Mouse (Mus musculus) CH12.LX (cell line): Measurements from ENCODE around the gene Cwc25. TPM values are rescaled to one million over a fixed set of nuclear protein-coding genes. Genes with fewer than 3 reads are reported as not detected.

ENCODE experiments used
- DNase-seq: peaks from one replicate; pipeline ENCODE4 v3.0.0-alpha.2; 2013; ENCODE audit errors: extremely low read depth
- H3K27ac ChIP-seq: 2 replicates; pipeline ENCODE4 v1.5.1; 2012; ENCODE audit warnings: low read depth, mild to moderate bottlenecking, control low read depth, moderate library complexity; ENCODE audit not compliant: insufficient read depth
- H3K27me3 ChIP-seq: replicated peaks from 2 replicates; pipeline ENCODE3; 2012; ENCODE audit warnings: inconsistent platforms
- H3K36me3 ChIP-seq, 2 experiments: replicated peaks in 1 of 2; 2 replicates each; pipeline versions ENCODE3 to v1.6.1; 2012; ENCODE audit warnings: inconsistent platforms in 1 of 2, low read length in 1 of 2, mild to moderate bottlenecking in 1 of 2, mixed read lengths in 1 of 2, moderate library complexity in 1 of 2; ENCODE audit not compliant: control insufficient read depth in 1 of 2, insufficient read depth in 1 of 2
- H3K4me1 ChIP-seq, 2 experiments: 2 replicates each; pipeline ENCODE4 v1.6.1; 2012; ENCODE audit warnings: inconsistent platforms in 1 of 2, moderate library complexity in 1 of 2; ENCODE audit not compliant: insufficient read depth in 2 of 2, control insufficient read depth in 1 of 2
- H3K4me2 ChIP-seq: 2 replicates; pipeline ENCODE4 v1.6.1; 2012; ENCODE audit warnings: low read depth, mild to moderate bottlenecking, control low read depth; ENCODE audit not compliant: poor library complexity, insufficient read depth, severe bottlenecking
- H3K4me3 ChIP-seq, 3 experiments: fragments of 150-350 bp in 1 of 3; sonication (generic) in 1 of 3; replicated peaks in 1 of 3; 2 replicates each; pipeline versions ENCODE3 to v1.5.1; 2011 to 2012; ENCODE audit warnings: low read depth in 2 of 3, low read length in 2 of 3, mild to moderate bottlenecking in 2 of 3, moderate library complexity in 2 of 3, control low read depth in 1 of 3, improper control_type of control experiment in 1 of 3, inconsistent platforms in 1 of 3, mixed read lengths in 1 of 3; ENCODE audit not compliant: poor library complexity in 1 of 3
- H3K79me2 ChIP-seq: replicated peaks from 2 replicates; pipeline ENCODE4 v1.6.1; 2012; ENCODE audit warnings: mild to moderate bottlenecking, moderate library complexity; ENCODE audit not compliant: control insufficient read depth, poor library complexity, insufficient read depth, severe bottlenecking; ENCODE audit errors: extremely low read depth
- H3K9ac ChIP-seq: 2 replicates; pipeline ENCODE4 v1.6.1; 2012; ENCODE audit warnings: low read depth, mild to moderate bottlenecking, control low read depth, moderate library complexity; ENCODE audit not compliant: insufficient read depth
- H3K9me3 ChIP-seq: replicated peaks from 2 replicates; pipeline ENCODE3; 2012; ENCODE audit warnings: low read length, inconsistent platforms, mixed read lengths
- BHLHE40 ChIP-seq: IDR thresholded peaks from 2 replicates; pipeline ENCODE4 v1.6.1; 2011; ENCODE audit warnings: mild to moderate bottlenecking, low read depth, low read length, improper control_type of control experiment
- CHD1 ChIP-seq: IDR thresholded peaks from 2 replicates; pipeline ENCODE4 v1.6.1; 2012; ENCODE audit warnings: low read depth, low read length, improper control_type of control experiment, inconsistent platforms
- CHD2 ChIP-seq: IDR thresholded peaks from 2 replicates; pipeline ENCODE4 v1.6.1; 2011; ENCODE audit warnings: low read length, improper control_type of control experiment
- CTCF ChIP-seq, 2 experiments: IDR thresholded peaks in 1 of 2; conservative IDR thresholded peaks in 1 of 2; 2 replicates each; pipeline ENCODE4 v1.5.1; 2011 to 2012; ENCODE audit warnings: low read depth in 2 of 2, low read length in 2 of 2, improper control_type of control experiment in 1 of 2, inconsistent platforms in 1 of 2, mild to moderate bottlenecking in 1 of 2, moderate library complexity in 1 of 2
- E2F4 ChIP-seq: IDR thresholded peaks from 2 replicates; pipeline ENCODE4 v1.6.1; 2011; ENCODE audit warnings: low read depth, low read length, improper control_type of control experiment; ENCODE audit not compliant: insufficient replicate concordance
- ELF1 ChIP-seq: IDR thresholded peaks from 2 replicates; pipeline ENCODE4 v1.6.1; 2014; ENCODE audit warnings: low read depth, mild to moderate bottlenecking, inconsistent platforms, low read length, improper control_type of control experiment
- EP300 ChIP-seq: IDR thresholded peaks from 2 replicates; pipeline ENCODE4 v1.6.1; 2011; ENCODE audit warnings: low read length, improper control_type of control experiment
- ETS1 ChIP-seq: conservative IDR thresholded peaks from 2 replicates; pipeline ENCODE4 v1.6.1; 2012; ENCODE audit warnings: low read depth, mild to moderate bottlenecking, inconsistent platforms, low read length, improper control_type of control experiment, moderate library complexity
- GABPA ChIP-seq: IDR thresholded peaks from 2 replicates; pipeline ENCODE4 v1.6.1; 2012; ENCODE audit warnings: low read depth, low read length, improper control_type of control experiment, inconsistent platforms; ENCODE audit not compliant: insufficient replicate concordance
- HCFC1 ChIP-seq: IDR thresholded peaks from 2 replicates; pipeline ENCODE4 v1.6.1; 2012; ENCODE audit warnings: low read depth, mild to moderate bottlenecking, inconsistent platforms, low read length, improper control_type of control experiment
- IRF4 ChIP-seq: IDR thresholded peaks from 2 replicates; pipeline ENCODE4 v1.6.1; 2014; ENCODE audit warnings: low read depth, mild to moderate bottlenecking, inconsistent platforms, low read length, improper control_type of control experiment
- JUN ChIP-seq: IDR thresholded peaks from 2 replicates; pipeline ENCODE4 v1.6.1; 2011; ENCODE audit warnings: low read depth, mild to moderate bottlenecking, low read length, improper control_type of control experiment, moderate library complexity; ENCODE audit not compliant: insufficient read depth
- JUND ChIP-seq: conservative IDR thresholded peaks from 2 replicates; pipeline ENCODE4 v1.6.1; 2011; ENCODE audit warnings: low read depth, low read length, improper control_type of control experiment
- KAT2A ChIP-seq: IDR thresholded peaks from 2 replicates; pipeline ENCODE4 v1.6.1; 2012; ENCODE audit warnings: low read length, improper control_type of control experiment, inconsistent platforms; ENCODE audit not compliant: insufficient replicate concordance
- MAFK ChIP-seq: IDR thresholded peaks from 2 replicates; pipeline ENCODE4 v1.6.1; 2011; ENCODE audit warnings: low read length, improper control_type of control experiment; ENCODE audit not compliant: insufficient replicate concordance
- MAZ ChIP-seq: IDR thresholded peaks from 2 replicates; pipeline ENCODE4 v1.6.1; 2012; ENCODE audit warnings: low read depth, mild to moderate bottlenecking, inconsistent platforms, low read length, improper control_type of control experiment, moderate library complexity
- MEF2A ChIP-seq: IDR thresholded peaks from 2 replicates; pipeline ENCODE4 v1.6.1; 2014; ENCODE audit warnings: low read depth, mild to moderate bottlenecking, inconsistent platforms, low read length, improper control_type of control experiment, borderline replicate concordance
- MXI1 ChIP-seq: IDR thresholded peaks from 2 replicates; pipeline ENCODE4 v1.6.1; 2011; ENCODE audit warnings: mild to moderate bottlenecking, low read depth, low read length, improper control_type of control experiment
- MYC ChIP-seq: IDR thresholded peaks from 2 replicates; pipeline ENCODE4 v1.6.1; 2011; ENCODE audit warnings: low read depth, mild to moderate bottlenecking, improper control_type of control experiment, low read length
- NRF1 ChIP-seq: IDR thresholded peaks from 2 replicates; pipeline ENCODE4 v1.6.1; 2014; ENCODE audit warnings: low read depth, mild to moderate bottlenecking, inconsistent platforms, low read length, improper control_type of control experiment, moderate library complexity
- POLR2A ChIP-seq: IDR thresholded peaks from 2 replicates; pipeline ENCODE4 v1.6.1; 2011; ENCODE audit warnings: low read depth, mild to moderate bottlenecking, improper control_type of control experiment, low read length
- POLR2AphosphoS2 ChIP-seq: IDR thresholded peaks from 2 replicates; pipeline ENCODE4 v1.6.1; 2011; ENCODE audit warnings: low read depth, low read length, improper control_type of control experiment
- SIN3A ChIP-seq: IDR thresholded peaks from 2 replicates; pipeline ENCODE4 v1.6.1; 2012; ENCODE audit warnings: low read length, improper control_type of control experiment, inconsistent platforms
- SMC3 ChIP-seq: IDR thresholded peaks from 2 replicates; pipeline ENCODE4 v1.6.1; 2011; ENCODE audit warnings: low read depth, low read length, improper control_type of control experiment
- TBP ChIP-seq: conservative IDR thresholded peaks from 2 replicates; pipeline ENCODE4 v1.6.1; 2011; ENCODE audit warnings: low read depth, low read length, improper control_type of control experiment
- TCF12 ChIP-seq: IDR thresholded peaks from 2 replicates; pipeline ENCODE4 v1.6.1; 2014; ENCODE audit warnings: low read depth, mild to moderate bottlenecking, inconsistent platforms, low read length, improper control_type of control experiment
- UBTF ChIP-seq: IDR thresholded peaks from 2 replicates; pipeline ENCODE4 v1.6.1; 2012; ENCODE audit warnings: low read depth, mild to moderate bottlenecking, inconsistent platforms, low read length, improper control_type of control experiment, moderate library complexity
- USF1 ChIP-seq: IDR thresholded peaks from 2 replicates; pipeline ENCODE4 v1.6.1; 2014; ENCODE audit warnings: low read depth, mild to moderate bottlenecking, inconsistent platforms, low read length, improper control_type of control experiment
- ZC3H11A ChIP-seq: IDR thresholded peaks from 2 replicates; pipeline ENCODE4 v1.6.1; 2012; ENCODE audit warnings: low read depth, mild to moderate bottlenecking, inconsistent platforms, low read length, improper control_type of control experiment
- ZKSCAN1 ChIP-seq: IDR thresholded peaks from 2 replicates; pipeline ENCODE4 v1.6.1; 2012; ENCODE audit warnings: low read depth, inconsistent platforms, low read length, improper control_type of control experiment, borderline replicate concordance
- ZMIZ1 ChIP-seq: IDR thresholded peaks from 2 replicates; pipeline ENCODE4 v1.6.1; 2012; ENCODE audit warnings: low read depth, mild to moderate bottlenecking, inconsistent platforms, low read length, improper control_type of control experiment
- ZNF384 ChIP-seq: IDR thresholded peaks from 2 replicates; pipeline ENCODE4 v1.6.1; 2012; ENCODE audit warnings: low read depth, low read length, improper control_type of control experiment, inconsistent platforms
- dilution Hi-C: fragments of 300-500 bp; cut with MboI; formaldehyde crosslinking; loops from 2 replicates; pipeline ENCODE4 v1.14.3; 2020; ENCODE audit warnings: low sequenced_read_pairs; ENCODE audit not compliant: extremely low pct_unique_long_range_greater_than_20kb, extremely low pct_ligation_motif_present
- in situ Hi-C: fragments of 300-500 bp; cut with MboI; formaldehyde crosslinking; loops from 3 replicates; pipeline ENCODE4 v1.14.3; 2019; ENCODE audit warnings: low sequenced_read_pairs, low pct_ligation_motif_present, low pct_unique_long_range_greater_than_20kb, mixed read lengths
- polyA plus RNA-seq: library from polyadenylated mRNA; unstranded; fragments of >175 nt; gene quantifications from 2 replicates; pipeline ENCODE4 v1.2.1, GENCODE M21; 2012; ENCODE audit warnings: low read depth; ENCODE audit not compliant: insufficient read length
- total RNA-seq, 2 experiments: library from RNA; depleted of rRNA; stranded (reverse); fragments of 300-350 nt in 1 of 2; fragments of >200 nt in 1 of 2; gene quantifications; 2 replicates each; pipeline ENCODE4 v1.2.3; 2012 to 2014

Gene Cwc25
- total and polyA plus RNA-seq, 3 experiments, result 16.7 to 21.5 (median 19.6) TPM

- no peak for DNase-seq
Observed at GRCm38 (mm10) chr11:97745331-97745721, 21.0 kb downstream of the Cwc25 start.

GRCm38 (mm10) chr11:97744718-97745330, 21.5 kb downstream of the Cwc25 start:
- DNase-seq, result peak; percentile 100
- Histone ChIP-seq H3K9me3 (no peaks in the 10 kb centered on the region), H3K27ac (peak overlapping the region; percentile 59), H3K27me3 (no peaks in the 10 kb centered on the region), H3K4me1 (peaks cover 6 to 31% of the 10 kb centered on the region in 2 experiments), H3K79me2 (peaks cover 23% of the 10 kb centered on the region), H3K9ac (peak overlapping the region; percentile 95), H3K4me2 (peak overlapping the region; percentile 58), H3K4me3 (peak overlapping the region; percentile 58 to 81 (median 79)), H3K36me3 (peaks cover 24 to 52% of the 10 kb centered on the region in 2 experiments)
- dilution Hi-C loops (no loop called here), in situ Hi-C loops (no loop called here)
- TF ChIP-seq ZC3H11A (no peak), JUN (no peak), CHD1 (peak; percentile 96), ZMIZ1 (peak; percentile 76), UBTF (no peak; the same call in 1 of the 2 replicates), CHD2 (peak; percentile 58), MYC (peak; percentile 79; the same call in 1 of the 2 replicates), MEF2A (no peak; the same call in 1 of the 2 replicates), NRF1 (peak; percentile 60), MXI1 (no peak; the same call in 1 of the 2 replicates), SIN3A (peak; percentile 71), IRF4 (peak; percentile 78), POLR2AphosphoS2 (peak; percentile 92), KAT2A (0 out of 2 replicates have a peak, but pooled peaks have one; percentile 33), MAZ (peak; percentile 89), ZKSCAN1 (no peak), USF1 (no peak), ZNF384 (no peak), GABPA (no peak), JUND (no peak), ELF1 (peak; percentile 85), ETS1 (peak; percentile 51), MAFK (no peak), POLR2A (peak; percentile 83), SMC3 (no peak), TBP (peak; percentile 57; the same call in 1 of the 2 replicates), CTCF (conservative IDR thresholded peaks at IDR 0.05 in 1 of 2, IDR thresholded peaks at IDR 0.05 in 1 of 2; ENCODE audit: low read depth in 2 of 2, low read length in 2 of 2) (no peak), EP300 (no peak; the same call in 1 of the 2 replicates), E2F4 (peak; percentile 86; the same call in 1 of the 2 replicates), BHLHE40 (peak; percentile 23; the same call in 1 of the 2 replicates), TCF12 (peak; percentile 63; the same call in 1 of the 2 replicates)

More at GRCm38 (mm10) chr11:97745331-97745721, 21.0 kb downstream of the Cwc25 start:
- no peaks in the 10 kb centered on the region for H3K9me3 ChIP-seq
- peak overlapping the region; percentile 24 to 73 (median 58) for H3K4me3 ChIP-seq
- no peaks in the 10 kb centered on the region for H3K27me3 ChIP-seq
- no peak overlapping the region; the same call in 1 of the 2 replicates for H3K9ac ChIP-seq
- H3K36me3 ChIP-seq, result peaks cover 27 to 52% of the 10 kb centered on the region in 2 experiments
- in situ Hi-C loops, result no loop called here
- TF ChIP-seq HCFC1 (no peak), POLR2A (peak; percentile 15; the same call in 1 of the 2 replicates)
- TF ChIP-seq, all 38 proteins: peak for 1
- dilution Hi-C loops, result no loop called here
- H3K4me1 ChIP-seq, result peaks cover 6 to 27% of the 10 kb centered on the region in 2 experiments
- peaks cover 19% of the 10 kb centered on the region for H3K79me2 ChIP-seq
- H3K27ac ChIP-seq, result no peak overlapping the region
- peak overlapping the region; percentile 58 for H3K4me2 ChIP-seq
